Mouse (Mus musculus) E14TG2a.4 (cell line): ENCODE data around the gene Chst8.

Experiments
- CTCF ChIP-seq: conservative IDR thresholded peaks from 2 replicates; pipeline ENCODE4 v1.5.1; 2014; ENCODE audit warnings: low read length
- NANOG ChIP-seq: IDR thresholded peaks from 2 replicates; pipeline ENCODE4 v1.6.1; 2014; ENCODE audit warnings: borderline replicate concordance, low read length, mixed read lengths

- TF ChIP-seq CTCF (no peak), NANOG (no peak)
These were observed 66.3 kb downstream of the Chst8 start for GRCm38 (mm10) chr7:34746165-34746564.
